Mouse (Mus musculus) 3T3-L1 (cell line): ENCODE results near the gene Myo19.

Source experiments
- DNase-seq: peaks from one replicate; pipeline ENCODE4 v3.0.0-alpha.2; 2015; ENCODE audit warnings: low read depth, low spot score

Gene Myo19

GRCm38 (mm10) chr11:84886236-84886635, 6.3 kb downstream of the Myo19 start:
- no peak for DNase-seq

- DNase-seq = no peak
These were observed 7.0 kb downstream of the Myo19 start for GRCm38 (mm10) chr11:84886767-84887511.

DNA sequence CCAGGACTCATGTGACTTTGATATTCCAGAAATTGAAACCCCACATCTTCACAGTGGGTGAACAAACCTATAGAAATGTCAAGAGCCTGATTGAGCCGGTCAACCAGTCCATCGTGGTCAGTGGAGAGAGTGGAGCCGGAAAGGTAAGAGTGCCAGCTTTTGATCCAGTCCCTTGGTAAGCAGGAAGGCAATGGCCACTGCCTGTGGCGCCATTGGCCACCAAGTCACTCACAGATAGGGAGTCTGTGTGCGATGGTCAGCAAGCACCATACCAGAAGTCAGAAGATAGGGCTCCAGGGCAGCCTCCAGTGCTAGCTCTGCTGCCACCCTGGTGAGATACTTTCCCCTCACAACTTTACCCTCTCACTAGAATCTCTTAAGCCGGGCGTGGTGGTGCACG, 8.1 kb downstream of the Myo19 start:
- no peak for DNase-seq

DNA sequence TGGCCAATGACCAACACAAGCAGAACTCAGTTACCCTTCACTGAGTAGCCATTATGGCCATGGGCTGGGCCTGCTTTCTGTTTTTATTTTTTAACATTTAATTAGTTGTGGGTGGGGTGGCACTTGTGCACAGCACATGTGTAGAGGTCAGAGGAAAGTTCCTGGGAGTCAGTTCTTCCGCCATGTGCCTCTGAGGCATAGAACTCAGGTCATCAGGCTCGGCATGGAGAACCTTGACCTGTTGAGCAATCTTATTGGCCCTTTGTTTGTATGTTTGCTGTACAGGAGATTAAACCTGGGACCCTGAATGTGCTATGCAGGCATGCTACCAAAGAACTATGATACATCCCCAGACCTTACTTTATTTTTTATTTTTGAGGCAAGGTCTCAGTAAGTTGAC, 9.5 kb downstream of the Myo19 start:
- no peak for DNase-seq

- DNase-seq = no peak
These were observed 11.8 kb downstream of the Myo19 start for GRCm38 (mm10) chr11:84891705-84892104.

DNA sequence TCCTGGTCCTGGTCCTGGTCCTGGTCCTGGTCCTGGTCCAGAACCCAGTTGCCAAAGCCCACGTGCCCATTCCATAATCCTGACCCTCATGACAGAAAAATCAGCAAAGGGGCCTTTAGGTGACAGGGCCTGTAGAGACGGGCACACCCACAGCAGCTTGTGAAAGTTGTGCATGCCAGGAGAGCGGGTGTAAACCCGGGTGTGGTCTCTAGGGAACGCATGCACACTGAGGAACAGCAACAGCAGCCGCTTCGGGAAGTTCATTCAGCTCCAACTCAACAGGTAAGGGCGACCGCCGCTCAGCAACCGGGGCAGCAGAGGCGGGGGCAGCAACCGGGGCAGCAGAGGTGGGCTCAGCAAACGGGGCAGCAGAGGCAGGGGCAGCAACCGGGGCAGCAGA, 13.2 kb downstream of the Myo19 start:
- no peak for DNase-seq

GRCm38 (mm10) chr11:84904597-84905144, 24.7 kb downstream of the Myo19 start:
- DNase-seq = no peak

- DNase-seq = no peak
These were observed 27.1 kb downstream of the Myo19 start for GRCm38 (mm10) chr11:84907081-84907480.

DNA sequence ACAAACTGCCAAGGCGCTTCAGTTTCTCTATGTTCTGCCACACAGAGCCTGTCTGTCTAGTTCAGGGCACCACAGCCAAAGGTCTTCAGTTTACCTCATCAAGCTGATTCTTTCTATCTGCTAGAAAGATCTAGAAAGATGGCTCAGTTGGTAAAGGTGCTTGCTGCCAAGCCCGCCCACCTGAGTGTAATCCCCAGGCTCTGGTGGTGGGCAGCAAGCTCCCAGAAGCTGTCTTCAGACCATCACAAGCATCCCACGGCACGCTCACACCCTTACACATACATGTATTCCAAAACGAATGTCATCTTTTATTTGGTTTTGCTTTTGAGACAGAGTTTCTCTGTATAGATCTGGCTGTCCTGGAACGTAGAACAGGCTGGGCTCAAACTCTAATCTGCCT, 28.5 kb downstream of the Myo19 start:
- no peak for DNase-seq

GRCm38 (mm10) chr11:84910411-84910810, 30.5 kb downstream of the Myo19 start:
- DNase-seq = no peak

GRCm38 (mm10) chr11:84914673-84915072, 34.7 kb downstream of the Myo19 start:
- peak; percentile 40 for DNase-seq

GRCm38 (mm10) chr11:84916053-84916702, 36.2 kb downstream of the Myo19 start, which contains the start of gene Znhit3:
Gene Znhit3 (minus strand): TSS chr11:84916366.
- DNase-seq = peak; percentile 95

DNA sequence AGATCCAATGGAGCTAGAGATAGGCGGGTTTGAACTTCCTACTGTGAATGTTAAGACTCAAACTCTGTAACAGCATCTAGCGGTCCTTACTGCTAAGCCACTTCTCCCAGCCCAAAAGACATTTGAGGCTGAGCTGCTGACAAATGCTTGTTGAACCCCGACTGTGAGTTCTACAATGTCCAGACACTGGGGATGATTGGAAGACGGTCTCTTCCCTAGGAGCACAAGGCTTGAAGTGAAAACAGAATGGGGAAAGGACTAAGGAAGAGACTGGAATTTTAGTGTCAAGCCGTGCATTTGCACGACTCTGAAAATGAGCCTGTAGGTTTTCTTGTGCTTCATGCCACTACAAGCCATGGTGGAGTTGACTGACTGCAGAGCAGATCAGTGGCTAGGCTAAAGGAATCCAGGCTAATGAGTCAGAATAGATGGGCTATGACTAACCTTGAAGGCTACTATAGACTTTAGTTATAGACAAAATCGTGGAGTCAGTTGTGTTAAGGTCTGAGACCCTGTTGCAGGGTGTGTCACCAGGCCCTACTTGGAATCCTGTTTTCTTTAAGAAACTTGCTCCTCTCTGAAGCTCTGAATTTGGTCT, 36.9 kb downstream of the Myo19 start:
- DNase-seq = peak; percentile 66

GRCm38 (mm10) chr11:84918425-84918824, 38.5 kb downstream of the Myo19 start:
- DNase-seq = peak; percentile 81

GRCm38 (mm10) chr11:84919276-84919675, 39.3 kb downstream of the Myo19 start:
- peak; percentile 71 for DNase-seq

DNA sequence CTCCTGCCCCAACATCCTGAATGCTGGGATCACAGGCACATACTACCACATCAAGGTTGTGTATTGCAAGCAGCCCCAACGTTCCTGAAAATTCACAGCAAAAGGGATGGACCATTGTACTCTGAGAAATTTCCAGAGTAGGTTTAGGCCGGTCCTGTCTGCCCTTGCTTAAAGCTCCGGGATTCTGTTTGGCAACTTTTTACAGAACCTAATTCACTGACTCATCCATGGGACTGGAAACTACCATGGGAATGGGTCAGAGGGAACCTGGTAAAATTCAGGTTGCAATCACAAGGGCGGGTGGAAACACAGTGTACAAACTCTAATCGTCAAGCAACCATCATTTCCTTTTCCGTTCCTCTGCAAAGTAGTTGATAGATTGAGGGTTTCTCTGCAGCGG, 40.0 kb downstream of the Myo19 start:
- no peak for DNase-seq

GRCm38 (mm10) chr11:84920981-84921380, 41.0 kb downstream of the Myo19 start:
- DNase-seq = no peak

- peak; percentile 9 for DNase-seq
These were observed 52.3 kb downstream of the Myo19 start for GRCm38 (mm10) chr11:84932261-84932660.

DNA sequence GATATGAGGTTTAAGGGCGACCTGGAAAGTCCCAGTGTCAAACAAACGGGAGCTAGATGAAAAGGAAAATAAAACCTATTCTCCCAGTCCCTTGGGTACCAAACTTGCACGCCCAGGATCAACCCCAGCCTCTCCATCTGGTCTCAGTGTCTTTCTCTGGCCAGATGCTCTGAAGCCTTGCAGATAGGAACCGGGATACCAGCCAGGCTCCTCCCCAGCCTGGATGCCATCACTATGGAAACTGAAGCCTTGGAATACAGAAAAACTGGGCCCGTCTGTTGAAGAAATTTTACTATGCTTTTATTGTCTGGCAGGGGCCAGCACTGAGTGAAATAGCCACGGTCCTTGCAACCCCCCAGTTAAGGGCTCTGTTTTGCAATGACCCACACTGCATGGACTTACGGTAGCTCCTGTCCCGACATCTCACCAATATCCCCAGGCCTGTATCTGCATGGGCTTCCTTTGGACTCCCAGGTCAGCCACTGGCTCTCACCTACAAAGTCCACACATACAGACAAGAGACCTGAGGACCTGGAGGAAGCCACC, 59.6 kb downstream of the Myo19 start:
- DNase-seq = peak; percentile 47

DNA sequence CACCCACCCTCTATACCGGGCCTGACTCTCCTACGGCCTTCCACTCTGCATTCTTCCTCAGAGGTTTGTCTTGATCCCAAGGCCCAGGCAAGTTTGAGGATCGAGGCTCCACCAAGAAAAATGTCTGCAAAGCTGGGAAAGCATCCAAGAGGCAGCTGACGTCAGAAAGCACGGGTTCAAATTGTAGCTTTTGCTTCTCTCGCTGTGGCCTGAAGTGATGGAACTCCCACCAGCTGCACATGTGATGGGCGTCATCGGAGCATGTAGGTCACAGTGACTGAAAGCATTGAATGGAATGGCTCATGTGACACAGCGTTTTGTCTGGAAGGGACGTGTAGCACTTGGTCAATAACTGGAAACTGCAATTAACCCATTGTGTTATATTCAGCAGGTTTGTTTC, 60.2 kb downstream of the Myo19 start:
- DNase-seq = no peak

- DNase-seq = peak; percentile 45
These were observed 64.0 kb downstream of the Myo19 start for GRCm38 (mm10) chr11:84943948-84944347.
